Mouse (Mus musculus) frontal cortex, postnatal 14 days (tissue): Measurements from ENCODE around the gene Triml1.

Experiments used
- DNase-seq, 2 experiments: peaks; one replicate each; pipeline ENCODE4 v3.0.0; 2022; ENCODE audit warnings: low spot score in 2 of 2

Gene Triml1

GRCm38 (mm10) chr8:43141386-43141785 is at the start of gene Triml1:
Gene Triml1 (minus strand): TSS chr8:43141486.
- no peak for DNase-seq

- DNase-seq, result no peak
These were observed 41.0 kb upstream of the Triml1 start for GRCm38 (mm10) chr8:43182281-43182680.

DNA sequence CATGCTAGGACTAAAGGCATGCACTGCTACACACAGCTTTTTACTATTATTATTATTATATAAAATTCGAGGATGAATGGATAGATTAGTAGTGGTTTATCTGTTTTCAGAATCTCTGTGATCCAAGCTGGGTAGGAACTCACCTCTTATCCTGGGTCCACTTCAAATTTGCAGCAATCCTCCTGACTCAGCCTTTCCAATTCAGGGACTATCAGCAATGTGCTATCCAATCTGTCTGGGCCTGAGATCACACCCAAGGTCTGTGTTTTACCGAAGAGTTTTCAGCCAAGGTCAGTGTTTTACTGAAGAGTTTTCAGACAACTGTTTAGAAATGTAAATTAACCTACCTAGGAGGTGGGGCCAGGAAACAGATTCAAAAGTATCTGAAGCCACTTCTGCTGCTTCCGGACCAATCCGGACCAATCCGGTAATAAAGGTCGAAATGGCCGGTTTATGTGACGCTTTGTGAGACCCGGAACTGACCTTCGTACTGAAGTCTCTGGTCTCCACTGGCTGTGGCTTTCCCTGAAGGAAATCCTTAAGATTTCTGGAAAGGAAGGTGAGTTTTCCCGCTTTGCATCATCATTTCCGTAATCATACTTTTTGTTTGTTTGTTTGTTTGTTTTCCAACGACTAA is 38.9 kb upstream of the Triml1 start, which contains the start of gene Triml2:
TSS of gene Triml2 (plus strand) at position 488 of the 637 bp plus-strand sequence.
- DNase-seq, result no peak

DNA sequence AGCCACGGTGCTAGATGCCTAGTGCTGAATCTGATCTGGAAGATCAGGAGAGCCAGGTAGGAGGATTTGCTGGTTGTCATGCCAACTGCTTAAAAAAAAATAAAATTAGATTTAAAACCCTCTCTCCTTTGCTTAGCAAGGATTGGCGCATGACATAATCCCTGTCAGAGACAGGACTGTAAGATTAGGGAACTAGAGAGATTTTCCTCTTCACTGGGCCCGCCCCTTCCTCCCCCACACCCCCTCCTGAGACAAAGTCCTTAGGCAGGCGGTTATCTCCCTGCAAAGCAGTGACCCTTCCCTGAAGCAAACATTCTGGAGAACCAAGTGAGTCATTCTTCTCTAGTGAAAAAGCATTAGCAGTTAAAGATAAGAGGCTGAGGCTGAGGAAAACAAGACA is 37.9 kb upstream of the Triml1 start:
- no peak for DNase-seq

- no peak for DNase-seq
These were observed 37.0 kb upstream of the Triml1 start for GRCm38 (mm10) chr8:43178263-43178662.

- DNase-seq, result no peak
These were observed 35.6 kb upstream of the Triml1 start for GRCm38 (mm10) chr8:43176766-43177486.

DNA sequence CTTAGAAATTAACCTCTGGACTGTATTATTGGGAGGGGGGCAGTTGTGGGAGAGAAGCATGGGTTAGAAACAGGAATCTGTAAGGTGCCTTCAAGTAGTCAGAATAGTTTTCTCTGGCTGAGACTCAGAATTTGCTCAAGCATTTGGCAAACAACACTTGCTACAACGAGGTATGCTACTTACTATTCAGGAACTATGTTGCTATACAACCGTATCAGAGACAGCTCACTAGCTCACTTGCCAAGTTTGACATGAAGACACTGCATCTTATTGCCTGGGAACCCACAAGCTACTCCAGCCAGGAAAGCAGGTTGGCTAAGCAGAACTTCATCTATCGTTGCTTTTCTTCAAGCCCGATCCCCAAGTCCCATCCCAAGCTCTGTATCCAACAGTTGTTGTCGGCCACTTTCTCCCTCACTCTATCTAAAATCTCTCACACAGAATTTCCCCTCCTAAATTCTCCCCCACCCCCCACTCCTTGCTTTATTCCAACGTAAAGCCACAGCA is 28.0 kb upstream of the Triml1 start:
- DNase-seq, result no peak

GRCm38 (mm10) chr8:43168083-43168482 is 26.8 kb upstream of the Triml1 start:
- no peak for DNase-seq

DNA sequence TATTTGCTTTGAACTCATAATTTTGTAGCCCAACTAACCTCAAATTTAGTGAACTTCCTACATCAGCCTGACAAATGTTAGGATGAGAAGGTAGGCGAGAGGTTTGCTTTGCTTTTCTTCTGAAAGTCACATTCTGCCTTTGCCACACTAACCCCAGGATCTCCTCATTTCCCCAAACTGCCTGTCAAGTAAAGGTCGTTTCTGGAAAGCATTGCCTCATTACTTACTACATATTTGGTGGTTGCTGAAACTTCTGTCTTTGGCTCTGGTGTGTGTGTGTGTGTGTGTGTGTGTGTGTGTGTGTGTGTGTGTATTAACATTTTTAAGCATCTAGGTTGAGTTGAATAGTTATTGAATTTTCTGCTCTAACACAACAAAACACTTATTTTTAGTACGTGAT is 23.2 kb upstream of the Triml1 start:
- no peak for DNase-seq

DNA sequence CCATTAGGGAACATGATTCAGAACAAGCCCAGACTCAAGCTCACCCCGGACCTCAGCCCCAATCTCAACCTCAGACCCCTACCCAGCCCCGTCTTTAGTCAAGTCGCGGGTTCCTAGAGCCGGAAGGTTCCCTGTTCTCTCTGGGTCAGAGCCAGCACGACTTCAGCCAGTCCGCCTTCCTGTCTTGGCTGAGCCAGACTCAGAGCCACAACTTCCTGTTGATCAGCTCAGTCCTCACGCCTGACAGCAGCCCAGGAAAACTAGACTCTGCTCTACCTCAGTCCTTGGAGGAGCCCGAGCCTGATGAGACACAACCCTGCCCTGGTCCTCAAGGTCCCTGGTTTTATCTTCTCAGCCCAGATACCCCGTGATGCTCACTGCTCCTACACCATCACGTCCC is 22.0 kb upstream of the Triml1 start:
- DNase-seq, result no peak

DNA sequence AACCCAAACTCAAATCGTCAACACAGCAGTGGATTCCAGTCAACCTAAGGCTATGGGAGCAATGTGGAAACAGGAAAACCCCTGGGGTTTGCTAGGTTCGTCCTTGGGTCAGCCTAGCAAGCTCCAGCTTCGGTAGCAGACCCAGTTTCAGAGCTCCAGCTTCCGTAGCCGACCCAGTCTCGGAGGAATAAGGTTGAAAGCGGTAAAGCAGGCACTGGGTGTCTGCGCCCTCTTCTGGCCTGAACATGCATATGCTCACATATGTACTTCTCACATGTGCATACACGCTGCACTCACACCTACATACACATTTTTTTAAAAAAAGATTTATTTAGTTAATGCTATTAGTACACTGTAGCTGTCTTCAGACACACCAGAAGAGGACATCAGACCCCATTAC is 8.0 kb upstream of the Triml1 start:
- no peak for DNase-seq

GRCm38 (mm10) chr8:43111205-43111827 is 30.0 kb downstream of the Triml1 start:
- DNase-seq, result no peak
